Mouse (Mus musculus) forebrain, embryonic 11.5 days (tissue): ENCODE measurements at regions not wholly inside any gene's neighbourhood (a gene's known extent, or its start where the extent isn't known, plus 50 kb on each side); places are given as distances from the start of the nearest gene placed in this dataset.

Source experiments
- ATAC-seq: fragments of 200-750 bp; cut with Nextera tagmentation; replicated peaks from 2 replicates; pipeline ENCODE4 v1.8.0; 2017; ENCODE audit warnings: moderate TSS enrichment; ENCODE audit not compliant: low FRiP score
- DNase-seq: peaks from one replicate; pipeline ENCODE4 v3.0.0-alpha.2; 2017; ENCODE audit warnings: low spot score
- H3K27ac ChIP-seq: fragments of 300-500 bp; sonication (generic); 2 replicates; pipeline ENCODE4 v1.5.1; 2014; ENCODE audit warnings: low read depth, low read length
- H3K27me3 ChIP-seq: fragments of 300-500 bp; sonication (generic); 2 replicates; pipeline ENCODE4 v1.6.1; 2014; ENCODE audit warnings: mild to moderate bottlenecking, low read length, mixed read lengths; ENCODE audit not compliant: control insufficient read depth, insufficient read depth
- H3K36me3 ChIP-seq: fragments of 300-500 bp; sonication (generic); 2 replicates; pipeline ENCODE4 v1.6.1; 2014; ENCODE audit warnings: mild to moderate bottlenecking, low read length, moderate library complexity, mixed read lengths; ENCODE audit not compliant: control insufficient read depth, insufficient read depth
- H3K4me1 ChIP-seq: fragments of 300-500 bp; sonication (generic); replicated peaks from 2 replicates; pipeline ENCODE4 v1.6.1; 2014; ENCODE audit warnings: low read length, mixed read lengths; ENCODE audit not compliant: control insufficient read depth, insufficient read depth
- H3K4me2 ChIP-seq: fragments of 300-500 bp; sonication (generic); 2 replicates; pipeline ENCODE4 v1.6.1; 2014; ENCODE audit warnings: low read depth, mild to moderate bottlenecking, low read length, moderate library complexity, mixed read lengths; ENCODE audit not compliant: severe bottlenecking
- H3K4me3 ChIP-seq: fragments of 300-500 bp; sonication (generic); 2 replicates; pipeline ENCODE4 v1.5.1; 2014; ENCODE audit warnings: low read depth, low read length
- H3K9ac ChIP-seq: fragments of 300-500 bp; sonication (generic); 2 replicates; pipeline ENCODE4 v1.6.1; 2014; ENCODE audit warnings: low read length
- H3K9me3 ChIP-seq: fragments of 300-500 bp; sonication (generic); 2 replicates; pipeline ENCODE4 v1.6.1; 2016; ENCODE audit warnings: low read length, mixed read lengths; ENCODE audit not compliant: control insufficient read depth
- WGBS: fragments of 180-500 bp; shearing (Covaris S2); extraction: QIAGEN DNeasy Blood & Tissue Kit; methylation state at CpG from one replicate; pipeline ENCODE4 v1.1.7; 2014; 5-methylcytosine and 5-hydroxymethylcytosine counted together

GRCm38 (mm10) chr9:69870182-69870581 is 109.4 kb upstream of the Foxb1 start:
- H3K9ac ChIP-seq = no peak overlapping the region
- H3K27ac ChIP-seq = no peak overlapping the region
- H3K4me3 ChIP-seq = no peak overlapping the region
- 83% methylated on average over 4 of the region's 4 CpGs for WGBS
- 0 out of 2 replicates have a peak, but pooled peaks cover 2% of the 10 kb centered on the region for H3K4me1 ChIP-seq
- no peak overlapping the region for H3K4me2 ChIP-seq
- H3K36me3 ChIP-seq = no peaks in the 10 kb centered on the region
- H3K9me3 ChIP-seq = no peaks in the 10 kb centered on the region
- H3K27me3 ChIP-seq = no peaks in the 10 kb centered on the region
- DNase-seq (no peak), ATAC-seq (no peak)

GRCm38 (mm10) chr9:69886351-69886750 is 102.9 kb upstream of the Bnip2 start:
- WGBS = 84% methylated on average over 5 of the region's 5 CpGs

GRCm38 (mm10) chr9:69898016-69898415 is 91.2 kb upstream of the Bnip2 start:
- no peaks in the 10 kb centered on the region for H3K36me3 ChIP-seq
- no peak overlapping the region for H3K9ac ChIP-seq
- no peak overlapping the region for H3K27ac ChIP-seq
- no peaks in the 10 kb centered on the region for H3K9me3 ChIP-seq
- WGBS = 71% methylated on average over 10 of the region's 10 CpGs
- H3K4me3 ChIP-seq = no peak overlapping the region
- H3K27me3 ChIP-seq = no peaks in the 10 kb centered on the region
- H3K4me2 ChIP-seq = no peak overlapping the region
- DNase-seq (no peak), ATAC-seq (no peak)
- H3K4me1 ChIP-seq = no peaks in the 10 kb centered on the region

More at GRCm38 (mm10) chr9:69886351-69886750, 102.9 kb upstream of the Bnip2 start:
- DNase-seq (no peak), ATAC-seq (no peak)
- Histone ChIP-seq H3K9ac (no peak overlapping the region), H3K4me3 (no peak overlapping the region), H3K36me3 (no peaks in the 10 kb centered on the region), H3K27ac (no peak overlapping the region), H3K4me2 (no peak overlapping the region), H3K4me1 (no peaks in the 10 kb centered on the region), H3K9me3 (no peaks in the 10 kb centered on the region), H3K27me3 (no peaks in the 10 kb centered on the region)

GRCm38 (mm10) chr9:69899371-69899770 is 89.9 kb upstream of the Bnip2 start:
- peak; percentile 65 for DNase-seq
- no peak for ATAC-seq
- H3K9me3 ChIP-seq = no peaks in the 10 kb centered on the region
- H3K9ac ChIP-seq = no peak overlapping the region
- H3K4me3 ChIP-seq = no peak overlapping the region
- H3K27ac ChIP-seq = no peak overlapping the region
- 33% methylated on average over 11 of the region's 11 CpGs for WGBS
- H3K27me3 ChIP-seq = no peaks in the 10 kb centered on the region
- H3K36me3 ChIP-seq = no peaks in the 10 kb centered on the region
- no peaks in the 10 kb centered on the region for H3K4me1 ChIP-seq
- H3K4me2 ChIP-seq = no peak overlapping the region; the same call in 1 of the 2 replicates

- no peaks in the 10 kb centered on the region for H3K27me3 ChIP-seq
- H3K4me2 ChIP-seq = no peak overlapping the region
- H3K9me3 ChIP-seq = no peaks in the 10 kb centered on the region
- H3K36me3 ChIP-seq = no peaks in the 10 kb centered on the region
- H3K27ac ChIP-seq = no peak overlapping the region
- H3K9ac ChIP-seq = no peak overlapping the region
- ATAC-seq (no peak), DNase-seq (no peak)
- no peak overlapping the region for H3K4me3 ChIP-seq
- H3K4me1 ChIP-seq = no peaks in the 10 kb centered on the region
- WGBS = 70% methylated on average over 6 of the region's 6 CpGs
Observed at GRCm38 (mm10) chr9:69900871-69901270, 88.4 kb upstream of the Bnip2 start.

- ATAC-seq (no peak), DNase-seq (no peak)
- no peaks in the 10 kb centered on the region for H3K36me3 ChIP-seq
- 25% methylated on average over 21 of the region's 21 CpGs for WGBS
- H3K4me3 ChIP-seq = no peak overlapping the region
- no peak overlapping the region for H3K27ac ChIP-seq
- no peaks in the 10 kb centered on the region for H3K9me3 ChIP-seq
- H3K4me1 ChIP-seq = 0 out of 2 replicates have a peak, but pooled peaks cover 2% of the 10 kb centered on the region
- H3K27me3 ChIP-seq = no peaks in the 10 kb centered on the region
- no peak overlapping the region for H3K9ac ChIP-seq
- H3K4me2 ChIP-seq = peak overlapping the region; percentile 33; the same call in 1 of the 2 replicates
Observed at GRCm38 (mm10) chr9:69907123-69907945, 81.9 kb upstream of the Bnip2 start.

GRCm38 (mm10) chr9:69910621-69911020 is 78.6 kb upstream of the Bnip2 start:
- ATAC-seq = no peak
- DNase-seq = no peak
- Histone ChIP-seq H3K36me3 (no peaks in the 10 kb centered on the region), H3K27me3 (no peaks in the 10 kb centered on the region), H3K9ac (no peak overlapping the region), H3K27ac (no peak overlapping the region), H3K9me3 (no peaks in the 10 kb centered on the region), H3K4me3 (no peak overlapping the region), H3K4me2 (no peak overlapping the region), H3K4me1 (0 out of 2 replicates have a peak, but pooled peaks cover 2% of the 10 kb centered on the region)
- 87% methylated on average over 4 of the region's 4 CpGs for WGBS

- no peak overlapping the region for H3K9ac ChIP-seq
- H3K4me3 ChIP-seq = no peak overlapping the region
- no peaks in the 10 kb centered on the region for H3K9me3 ChIP-seq
- no peak for DNase-seq
- H3K27ac ChIP-seq = no peak overlapping the region
- H3K36me3 ChIP-seq = no peaks in the 10 kb centered on the region
- no peaks in the 10 kb centered on the region for H3K27me3 ChIP-seq
- WGBS = 77% methylated on average over 2 of the region's 2 CpGs
- no peaks in the 10 kb centered on the region for H3K4me1 ChIP-seq
- ATAC-seq = no peak
- H3K4me2 ChIP-seq = no peak overlapping the region
Observed at GRCm38 (mm10) chr9:69928126-69928525, 61.1 kb upstream of the Bnip2 start.

- H3K4me3 ChIP-seq = no peak overlapping the region
- WGBS = 82% methylated on average over 3 of the region's 3 CpGs
Observed at GRCm38 (mm10) chr9:69937863-69938262, 51.4 kb upstream of the Bnip2 start.

More at GRCm38 (mm10) chr9:69937863-69938262, 51.4 kb upstream of the Bnip2 start:
- Histone ChIP-seq H3K27me3 (no peaks in the 10 kb centered on the region), H3K9ac (no peak overlapping the region), H3K27ac (no peak overlapping the region), H3K4me2 (no peak overlapping the region), H3K4me1 (no peaks in the 10 kb centered on the region), H3K36me3 (no peaks in the 10 kb centered on the region), H3K9me3 (no peaks in the 10 kb centered on the region)
- ATAC-seq = no peak
- no peak for DNase-seq
